Mouse (Mus musculus) brain, embryonic 14.5 days (tissue): Measurements from ENCODE around the gene Hcrtr2. TPM values are rescaled to one million over a fixed set of nuclear protein-coding genes. Genes with fewer than 3 reads are reported as not detected.
A peak's percentile ranks its signal among the peaks of the same experiment; 100 is the strongest.

Experiments
- DNase-seq: peaks from one replicate; pipeline ENCODE4 v3.0.0-alpha.2; 2011; ENCODE audit warnings: low read depth
- CTCF ChIP-seq: fragments of 200-500 bp; IDR thresholded peaks from 2 replicates; pipeline ENCODE4 v1.5.1; 2012; ENCODE audit warnings: inconsistent platforms, mild to moderate bottlenecking, moderate library complexity, borderline replicate concordance; ENCODE audit not compliant: insufficient read depth, insufficient read length; ENCODE audit errors: extremely low read depth
- POLR2A ChIP-seq: fragments of 200-500 bp; IDR thresholded peaks from 2 replicates; pipeline ENCODE4 v1.6.1; 2012; ENCODE audit warnings: mild to moderate bottlenecking, inconsistent platforms, borderline replicate concordance; ENCODE audit not compliant: poor library complexity, insufficient read depth, insufficient read length, severe bottlenecking; ENCODE audit errors: extremely low read depth
- polyA plus RNA-seq: library from polyadenylated mRNA; depleted of rRNA; stranded (reverse); fragments of >200 nt; gene quantifications from 2 replicates; pipeline ENCODE4 v1.2.3, GENCODE M21; 2012; rRNA removed

Gene Hcrtr2
- polyA plus RNA-seq = 2.1 and 3.4 TPM in 2 replicates

DNA sequence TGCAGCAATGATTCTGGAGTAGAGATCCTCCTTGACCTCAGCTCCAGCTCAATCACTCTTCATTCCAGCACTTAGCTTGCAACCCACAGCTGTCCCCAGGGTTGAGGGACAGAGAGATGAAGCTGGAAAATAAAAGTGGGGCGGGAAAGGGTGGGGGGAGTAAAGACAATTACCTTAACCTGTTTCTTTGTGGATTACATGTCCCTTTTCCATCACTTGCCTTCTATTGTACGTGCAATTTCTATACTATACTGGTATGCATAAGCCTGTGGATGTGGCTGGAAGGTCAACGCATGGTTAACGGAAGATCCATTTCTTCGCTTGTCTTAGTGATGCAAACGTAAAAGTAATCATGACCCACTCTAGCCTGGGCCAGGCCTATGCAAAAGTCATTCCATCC lies at the start of gene Hcrtr2:
Gene Hcrtr2, minus strand, starts transcription at position 101 of the 400 bp plus-strand sequence.
- no peak for DNase-seq
- TF ChIP-seq CTCF (no peak), POLR2A (no peak)

DNA sequence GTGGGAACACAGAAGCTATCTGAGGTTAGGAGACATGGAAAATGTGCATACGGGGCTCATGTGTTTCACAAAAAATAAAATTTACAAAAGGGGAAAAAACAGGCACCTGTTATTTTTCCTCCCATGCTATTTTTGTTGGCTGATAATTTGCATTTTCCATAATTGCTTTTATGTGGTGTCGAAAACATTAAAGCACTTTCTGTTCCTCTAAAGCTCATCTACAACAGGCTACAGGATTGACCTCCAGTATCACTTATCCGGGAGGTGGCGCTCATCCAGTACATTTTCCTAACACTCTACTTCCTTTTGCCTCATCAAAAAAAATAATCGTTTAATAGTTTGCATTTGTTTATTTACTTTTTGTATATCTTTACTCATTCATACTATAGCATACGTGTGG lies 41.2 kb upstream of the Hcrtr2 start:
- TF ChIP-seq POLR2A (no peak), CTCF (no peak)
- no peak for DNase-seq

DNA sequence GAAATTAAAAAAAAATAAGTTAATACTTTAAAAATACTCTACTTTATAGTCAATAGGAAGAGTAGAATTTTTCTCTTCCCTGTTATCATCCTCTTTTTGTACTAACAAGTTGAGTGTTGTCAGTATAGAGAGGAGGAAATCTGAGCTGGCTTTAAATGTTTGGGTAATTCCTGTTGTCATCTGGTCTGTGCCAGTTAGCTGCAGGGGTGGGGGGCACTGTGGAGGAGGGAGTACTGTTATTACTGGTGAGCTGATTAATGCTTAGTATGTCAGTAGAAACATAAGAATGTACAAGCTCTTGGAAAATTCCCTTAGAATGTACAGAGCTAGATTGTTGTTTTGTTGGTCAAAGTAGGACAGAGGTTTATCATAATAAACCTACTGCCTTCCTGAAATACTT lies 36.7 kb upstream of the Hcrtr2 start:
- TF ChIP-seq POLR2A (no peak), CTCF (no peak)
- DNase-seq = no peak

DNA sequence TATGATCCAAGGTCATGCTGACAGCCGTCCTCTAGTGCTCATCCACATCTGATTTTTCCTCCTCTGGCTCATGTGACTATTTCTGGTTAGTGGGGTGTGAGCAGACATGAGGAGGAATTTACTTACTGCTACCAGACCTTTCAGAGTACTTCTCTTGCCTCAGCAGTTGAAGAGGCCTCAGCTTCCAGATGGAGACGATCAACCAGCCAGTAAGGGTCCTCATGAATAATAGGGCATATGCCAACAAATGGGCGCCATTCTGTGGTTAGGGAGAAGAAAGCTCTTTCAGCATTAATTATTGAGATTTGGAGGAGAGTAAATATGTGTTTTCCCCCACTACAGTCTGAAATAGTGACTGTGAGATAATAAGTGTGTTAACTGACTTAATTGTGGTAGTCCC lies 28.7 kb upstream of the Hcrtr2 start:
- TF ChIP-seq CTCF = no peak
- no peak for TF ChIP-seq POLR2A
- DNase-seq = peak; percentile 62

DNA sequence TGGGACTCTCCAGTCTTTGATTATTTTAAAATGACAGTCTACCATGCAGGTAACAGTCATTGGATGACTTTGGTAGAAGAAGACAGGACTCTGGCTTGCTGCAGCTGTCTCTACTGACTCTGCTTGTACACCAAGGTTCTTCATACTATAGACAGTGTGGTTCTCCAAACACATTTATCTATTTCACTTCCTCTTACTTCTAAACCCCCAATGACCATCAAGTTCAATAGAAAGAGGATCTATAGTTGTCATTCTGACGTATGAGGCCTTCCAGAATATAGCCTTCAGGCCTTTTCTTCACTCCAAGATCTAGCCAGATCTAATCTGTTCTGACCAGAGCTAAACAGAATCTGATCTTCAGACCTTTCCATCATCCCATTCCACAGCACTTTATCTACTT lies 23.6 kb upstream of the Hcrtr2 start:
- TF ChIP-seq POLR2A = no peak
- no peak for TF ChIP-seq CTCF
- no peak for DNase-seq

DNA sequence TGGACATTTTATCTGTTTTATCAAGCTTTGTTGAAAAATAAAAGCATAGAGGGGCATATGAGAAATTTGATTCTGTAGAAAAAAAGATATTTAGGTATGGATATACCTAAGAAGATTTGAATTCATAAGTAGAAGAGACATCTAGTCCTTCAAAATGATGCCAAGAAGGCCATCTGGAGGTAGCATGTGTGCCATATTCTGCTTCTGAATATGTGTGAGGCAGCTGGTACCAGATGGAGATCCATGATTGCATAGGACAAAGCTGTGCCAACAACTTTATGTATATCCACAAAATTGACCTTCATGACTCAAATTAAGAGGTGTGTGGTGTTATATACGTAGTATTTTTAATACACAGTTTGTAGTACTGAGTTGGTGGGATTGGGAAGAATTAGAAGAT lies 7.4 kb upstream of the Hcrtr2 start:
- DNase-seq = peak; percentile 74
- TF ChIP-seq CTCF = no peak
- no peak for TF ChIP-seq POLR2A

DNA sequence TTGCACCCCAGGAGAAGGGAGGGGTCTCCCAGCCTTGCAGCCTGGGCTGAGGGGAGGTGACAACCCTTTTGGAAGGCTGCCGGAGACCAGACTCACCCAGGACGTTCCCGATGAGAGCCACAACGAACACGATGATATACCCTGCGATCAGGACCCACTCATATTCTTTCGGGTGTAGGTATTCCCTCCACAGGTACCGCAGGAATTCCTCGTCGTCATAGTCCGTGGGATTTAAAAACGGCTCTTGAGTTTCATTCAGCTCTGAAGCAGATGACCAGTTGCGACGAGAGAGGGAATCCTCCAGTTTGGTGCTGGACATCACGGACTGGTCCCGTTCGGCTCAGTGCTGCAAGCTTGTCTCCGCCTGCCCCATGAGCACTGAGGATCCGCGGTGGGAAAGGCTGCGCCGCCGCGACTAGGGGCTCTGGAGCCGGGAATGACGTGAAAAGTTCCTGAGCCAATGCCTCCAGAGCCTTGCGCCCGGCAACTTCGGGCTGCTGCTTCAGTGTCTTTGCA lies 412 bp downstream of the Hcrtr2 start:
- peak; percentile 82 for DNase-seq
- TF ChIP-seq POLR2A (no peak), CTCF (no peak)

DNA sequence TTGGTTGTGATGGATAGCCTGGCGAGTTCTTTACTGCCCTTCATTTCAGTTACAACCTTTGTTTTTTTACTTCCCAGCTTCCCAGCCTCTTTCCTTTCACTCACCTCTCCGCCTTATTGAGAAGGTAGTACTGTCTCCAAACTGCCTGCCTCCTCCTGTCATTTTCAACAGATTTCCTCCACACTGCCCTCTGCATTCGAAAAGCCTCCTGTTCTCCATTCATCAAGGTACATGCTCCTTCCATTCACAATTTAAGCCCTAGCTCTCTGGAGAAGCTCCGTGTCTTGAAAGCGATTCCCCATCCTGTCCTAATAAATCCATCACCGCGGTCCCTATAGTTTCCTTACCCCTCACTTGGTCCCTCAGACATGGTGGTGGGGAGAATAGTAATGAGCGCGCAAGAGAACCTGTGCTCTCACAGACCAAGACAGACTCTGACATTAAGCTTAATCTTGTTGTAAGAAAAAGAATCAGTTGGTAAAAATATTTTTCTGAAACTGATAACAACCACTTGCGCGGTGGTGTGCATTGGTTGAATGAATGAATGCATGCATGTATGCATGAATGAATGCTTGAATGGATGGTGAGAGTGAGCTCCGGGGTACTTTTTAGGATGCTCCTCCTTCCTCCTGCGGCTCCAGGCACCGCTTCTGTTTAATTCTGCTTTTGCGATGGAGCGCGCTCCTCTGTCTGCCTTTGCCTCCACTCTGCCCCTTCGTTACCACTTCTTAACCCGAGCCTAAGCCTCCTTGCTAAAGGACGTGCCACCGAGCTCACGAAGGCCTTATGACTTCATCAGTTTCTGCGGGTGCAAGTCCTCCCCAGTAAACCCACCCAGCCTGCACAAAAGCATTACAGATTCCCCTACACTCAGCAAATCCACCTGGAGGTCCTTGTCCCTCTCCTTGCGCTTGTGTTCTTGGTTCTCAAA lies 1.3 kb downstream of the Hcrtr2 start:
- TF ChIP-seq CTCF (no peak), POLR2A (no peak)
- DNase-seq = peak; percentile 61

DNA sequence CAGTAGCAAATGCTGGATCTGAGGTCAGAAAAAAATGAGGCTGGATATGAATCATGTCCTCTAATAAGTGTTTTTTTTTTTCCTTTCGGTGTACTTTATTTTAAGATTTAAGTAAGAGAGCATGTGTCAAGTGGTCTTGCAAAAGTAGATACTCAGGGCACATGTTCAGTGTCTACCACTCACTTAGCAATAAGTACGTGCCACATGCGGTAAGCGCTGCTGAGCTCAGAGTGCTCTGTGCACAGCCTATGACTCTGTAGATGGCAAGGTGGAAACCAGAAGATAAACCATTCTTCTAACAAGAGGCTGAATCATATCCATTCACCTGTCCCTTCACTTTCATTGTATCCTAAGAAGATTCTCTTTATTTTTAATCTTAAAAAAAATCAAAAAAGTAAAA lies 2.1 kb downstream of the Hcrtr2 start:
- TF ChIP-seq POLR2A (no peak), CTCF (no peak)
- peak; percentile 17 for DNase-seq

DNA sequence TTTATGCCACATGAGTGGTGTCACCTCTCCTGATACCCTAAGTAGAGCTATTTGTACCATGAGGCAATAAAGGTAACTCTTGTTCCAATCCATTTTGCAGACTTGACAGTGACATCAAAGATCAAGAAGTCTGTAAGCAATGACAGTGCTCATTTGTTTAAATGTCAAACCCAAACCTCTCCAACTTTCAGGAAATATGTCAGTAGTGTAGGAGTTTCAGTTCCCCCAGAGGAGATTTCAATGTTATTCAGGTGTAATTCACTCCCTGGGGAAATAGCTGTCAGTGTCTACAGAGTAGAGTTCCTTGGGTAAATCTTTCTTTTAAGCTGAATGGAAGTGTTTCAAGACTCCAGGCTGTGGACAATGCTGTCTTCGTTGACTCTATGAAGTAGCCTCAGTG lies 2.9 kb downstream of the Hcrtr2 start:
- no peak for DNase-seq
- TF ChIP-seq CTCF (no peak), POLR2A (no peak)

DNA sequence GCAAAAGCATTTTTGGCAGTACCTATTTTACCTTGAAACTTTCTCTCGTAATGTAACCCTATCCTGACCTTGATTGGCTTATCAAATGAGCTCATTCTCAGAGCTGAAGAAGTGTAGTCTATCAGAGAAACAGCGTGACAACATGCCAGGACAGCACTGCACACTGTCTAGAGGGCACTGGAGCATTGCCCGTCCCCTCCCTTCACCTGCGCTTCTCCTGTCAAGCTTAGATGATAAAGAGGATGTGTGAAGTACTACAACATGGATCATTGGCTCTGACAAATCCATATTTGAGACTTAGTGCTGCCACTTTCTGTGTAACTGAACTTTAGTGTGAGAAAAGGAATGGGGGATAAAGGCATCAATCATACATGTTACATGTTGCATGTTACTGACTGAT lies 5.4 kb downstream of the Hcrtr2 start:
- TF ChIP-seq CTCF = no peak
- TF ChIP-seq POLR2A = no peak
- DNase-seq = no peak

DNA sequence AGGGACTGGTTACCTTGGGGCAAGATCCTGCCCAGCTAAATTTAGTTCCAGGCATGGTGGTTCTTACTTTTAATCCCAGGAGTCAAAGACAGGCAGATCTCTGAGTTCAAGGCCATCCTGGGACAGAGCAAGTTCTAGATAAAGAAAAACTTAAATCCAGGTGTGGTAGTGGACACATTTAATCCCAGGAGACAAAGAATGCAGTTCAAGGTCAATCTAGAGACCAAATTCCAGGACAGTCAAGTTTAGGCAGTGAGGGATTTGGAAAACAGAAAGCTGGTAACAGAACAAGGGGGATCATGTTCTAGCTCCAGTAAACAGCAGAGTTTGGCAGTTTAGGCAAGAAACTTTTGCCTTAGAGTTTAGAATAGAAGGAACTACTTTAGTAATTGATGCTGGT lies 8.6 kb downstream of the Hcrtr2 start:
- DNase-seq = no peak
- no peak for TF ChIP-seq POLR2A
- TF ChIP-seq CTCF = no peak

DNA sequence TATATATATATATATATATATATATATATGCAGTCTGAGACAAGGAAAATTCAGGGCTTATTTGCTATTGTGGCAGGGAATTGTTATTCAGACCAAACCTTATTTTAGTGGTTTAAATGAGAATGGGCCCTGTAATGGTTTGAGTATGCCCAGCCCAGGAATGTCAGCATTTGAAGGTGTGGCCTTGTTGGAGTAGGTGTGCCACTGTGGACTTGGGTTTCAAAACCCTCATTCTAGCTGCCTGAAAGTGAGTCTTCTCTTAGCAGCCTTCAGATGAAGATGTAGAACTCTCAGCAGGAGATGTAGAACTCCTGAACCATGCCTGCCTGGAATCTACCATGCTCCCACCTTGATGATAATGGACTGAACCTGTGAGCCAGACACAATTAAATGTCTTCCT lies 9.7 kb downstream of the Hcrtr2 start:
- no peak for DNase-seq
- TF ChIP-seq POLR2A (no peak), CTCF (no peak)

DNA sequence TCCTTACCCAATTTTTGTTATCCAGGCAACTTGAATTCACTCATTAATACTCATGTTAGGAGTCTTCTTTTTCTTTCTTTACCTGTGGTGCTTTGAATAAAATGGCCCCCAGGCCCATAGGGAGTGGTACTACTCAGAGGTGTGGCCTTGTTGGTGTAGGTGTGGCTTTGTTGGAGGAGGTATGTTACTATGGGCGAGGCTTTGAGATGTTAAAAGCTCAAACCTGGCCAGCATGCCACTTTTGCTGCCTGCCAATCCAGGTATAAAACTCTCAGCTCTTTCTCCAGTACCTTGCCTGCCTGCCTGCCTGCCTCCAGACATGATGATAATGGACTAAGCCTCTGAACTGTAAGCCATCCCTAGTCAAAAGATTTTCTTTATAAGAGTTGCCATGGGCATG lies 11.4 kb downstream of the Hcrtr2 start:
- no peak for TF ChIP-seq CTCF
- no peak for TF ChIP-seq POLR2A
- DNase-seq = no peak
